Mouse (Mus musculus) G1E (cell line): ENCODE measurements around the gene Elp5.

Experiments used
- CTCF ChIP-seq: IDR thresholded peaks from 2 replicates; pipeline ENCODE4 v1.5.1; 2012; ENCODE audit warnings: low read depth, low read length, inconsistent platforms, mixed read lengths
- POLR2AphosphoS5 ChIP-seq: IDR thresholded peaks from 2 replicates; pipeline ENCODE4 v1.6.1; 2012; ENCODE audit warnings: low read depth, low read length, inconsistent platforms; ENCODE audit not compliant: insufficient replicate concordance

DNA sequence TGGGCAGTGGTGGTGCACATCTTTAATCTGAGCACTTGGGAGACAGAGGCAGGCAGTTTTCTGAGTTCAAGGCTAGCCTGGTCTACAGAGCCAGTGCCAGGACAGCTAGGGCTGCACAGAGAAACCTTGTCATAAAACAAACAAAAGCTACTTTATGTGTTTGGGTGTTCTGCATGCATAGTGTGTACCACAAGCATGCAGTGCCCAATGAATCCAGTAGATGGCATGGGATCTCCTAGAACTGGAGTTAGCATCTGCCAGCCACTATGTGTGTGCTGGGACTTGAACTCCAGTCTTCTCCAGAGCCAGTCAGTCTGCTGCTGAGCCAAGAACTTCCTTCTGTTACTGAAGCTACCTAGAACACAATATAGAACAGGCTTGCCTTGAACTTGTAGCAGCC lies 19.5 kb upstream of the Elp5 start:
- TF ChIP-seq CTCF (peak; percentile 68), POLR2AphosphoS5 (no peak)
